Comparison of ENCODE assay signal across 38 mouse cellular contexts in the genomic region with DNA sequence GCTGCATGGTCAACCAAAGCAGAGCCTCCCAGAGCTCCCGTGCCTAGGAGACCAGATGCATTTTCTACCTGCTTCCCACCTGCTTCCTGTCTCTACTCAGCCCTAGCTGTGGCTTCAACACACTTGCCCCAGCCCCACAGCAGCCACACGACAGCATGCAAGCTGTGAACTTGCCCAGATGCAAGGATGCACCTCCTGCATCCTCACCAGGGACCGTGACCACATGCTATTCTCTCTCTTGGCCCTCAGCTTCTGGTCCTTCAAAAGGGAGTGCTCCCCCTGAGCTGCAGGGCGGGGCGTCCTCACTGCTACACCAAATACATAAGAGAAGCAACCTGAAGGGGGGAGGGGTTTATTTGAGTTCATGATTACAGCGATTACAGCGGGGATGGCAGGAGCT. TPM values are rescaled to one million over a fixed set of nuclear protein-coding genes. Genes with fewer than 3 reads are reported as not detected.
DNase-seq lines count a peak whose midpoint lies in the region; ATAC-seq lines count a peak whose summit lies in the region.
"Had no signal": no experiment of that assay in that cellular context is flagged by ENCODE, and none has a peak within 500 bp of the region (broad histone marks: within the 10 kb centered on the region; RNA-seq: fewer than 3 reads in every experiment).

No protein-coding gene starts in this region.

- H3K9me3 ChIP-seq in stomach, embryonic 16.5 days (replicated peaks; ENCODE audit: control insufficient read depth, low read length): no peaks in the 10 kb centered on the region
- H3K9me3 ChIP-seq: embryonic facial prominence, embryonic 10.5 days; embryonic facial prominence, embryonic 15.5 days; forebrain, embryonic 12.5 days; heart, embryonic 12.5 days; hindbrain, embryonic 10.5 days; liver, embryonic 12.5 days; neural tube, embryonic 12.5 days had no signal

- H3K9ac ChIP-seq in stomach, embryonic 16.5 days (ENCODE audit: low read length): no peak overlapping the region
- H3K9ac ChIP-seq: embryonic facial prominence, embryonic 15.5 days; forebrain, embryonic 12.5 days; heart, embryonic 12.5 days; liver, embryonic 12.5 days; liver, postnatal 0 days; neural tube, embryonic 12.5 days had no signal

- DNase-seq in CD4-positive, CD25-positive, alpha-beta regulatory T cell, adult 2 months (ENCODE audit: low read depth, low spot score): peak; percentile 58
- peak; percentile 58 for DNase-seq in thymus, postnatal 14 days
- no peak for DNase-seq in heart, postnatal 25 days (ENCODE audit: low spot score)
- DNase-seq in heart, postnatal 14 days: no peak
- no peak for DNase-seq in cerebellum, postnatal 36 days
- DNase-seq: adrenal gland, postnatal 14 days; cerebellum, adult 11-12 months; cerebellum, adult 9-11 months; heart, adult 2 months; kidney, adult 9 months; kidney, postnatal 10 days; left cerebral cortex, postnatal 4 days; liver, postnatal 0 days; lung, postnatal 36 days had no signal

- H3K36me3 ChIP-seq in stomach, embryonic 16.5 days (ENCODE audit: control insufficient read depth, insufficient read depth, low read length): no peaks in the 10 kb centered on the region
- H3K36me3 ChIP-seq: embryonic facial prominence, embryonic 10.5 days; embryonic facial prominence, embryonic 15.5 days; forebrain, embryonic 12.5 days; heart, embryonic 12.5 days; hindbrain, embryonic 10.5 days; liver, embryonic 12.5 days; neural tube, embryonic 12.5 days had no signal

- no peak overlapping the region for H3K4me2 ChIP-seq in stomach, embryonic 16.5 days (ENCODE audit: low read depth, low read length)
- H3K4me2 ChIP-seq: embryonic facial prominence, embryonic 15.5 days; forebrain, embryonic 12.5 days; heart, embryonic 12.5 days; liver, embryonic 12.5 days; midbrain, embryonic 11.5 days; neural tube, embryonic 12.5 days had no signal

- H3K27ac ChIP-seq in stomach, embryonic 16.5 days (ENCODE audit: low read length): 0 out of 2 replicates have a peak overlapping the region, but pooled peaks have one; percentile 2
- H3K27ac ChIP-seq: embryonic facial prominence, embryonic 10.5 days; embryonic facial prominence, embryonic 15.5 days; forebrain, embryonic 12.5 days; heart, adult 2 months; hindbrain, embryonic 10.5 days; hindbrain, postnatal 0 days; liver, embryonic 12.5 days; neural tube, embryonic 12.5 days had no signal

- H3K27me3 ChIP-seq in stomach, embryonic 16.5 days (ENCODE audit: control insufficient read depth, insufficient read depth, low read length): peaks cover 28% of the 10 kb centered on the region
- H3K27me3 ChIP-seq: Patski had no signal

- H3K4me1 ChIP-seq in stomach, embryonic 16.5 days (ENCODE audit: control insufficient read depth, insufficient read depth, low read length): peaks cover 12% of the 10 kb centered on the region; the same call in 1 of the 2 replicates
- H3K4me1 ChIP-seq: liver, embryonic 12.5 days had no signal

- peak; percentile 10 for ATAC-seq in activated CD4-positive, CD25-positive, alpha-beta regulatory T cell, adult 4 months
- ATAC-seq in stomach, embryonic 16.5 days (ENCODE audit: insufficient read depth, low FRiP score): no peak
- ATAC-seq: hindbrain, postnatal 0 days; intestine, postnatal 0 days; liver, embryonic 12.5 days; liver, postnatal 0 days; midbrain, embryonic 16.5 days; Patski had no signal

- intact Hi-C loops in heart, postnatal 25 days (cut with DNase I): no loop called here
- intact Hi-C loops in heart, postnatal 14 days (cut with DNase I): no loop called here

- H3K4me3 ChIP-seq in stomach, embryonic 16.5 days (replicated peaks; ENCODE audit: low read length): no peak overlapping the region
- H3K4me3 ChIP-seq: embryonic facial prominence, embryonic 10.5 days; embryonic facial prominence, embryonic 15.5 days; forebrain, embryonic 12.5 days; heart, adult 2 months; heart, embryonic 12.5 days; hindbrain, embryonic 10.5 days; liver, embryonic 12.5 days; neural tube, embryonic 12.5 days had no signal

- 24% methylated on average over 7 of the region's 7 CpGs for WGBS in stomach, embryonic 16.5 days

RNA-seq across cellular contexts. Expression of gene AL607142.1, which starts 27.8 kb away (rescaled TPM):
- polyA plus RNA-seq in activated CD4-positive, CD25-positive, alpha-beta regulatory T cell, adult 4 months (2017; shearing (Covaris generic)): not detected
- not detected in 2 replicates for polyA plus RNA-seq in stomach, embryonic 16.5 days (2015; fragmentation: Nextera tagmentation; extraction: Ambion mirVana)
- total RNA-seq in heart, postnatal 25 days (2021): not detected
- total RNA-seq in heart, postnatal 14 days (2021): not detected
- total RNA-seq: adrenal gland, postnatal 14 days; gastrocnemius, adult 18-20 months; gastrocnemius, postnatal 4 days; heart, adult 2 months; hindbrain, postnatal 0 days; layer of hippocampus, postnatal 10 days; left cerebral cortex, adult 18-20 months; left cerebral cortex, postnatal 4 days; megakaryocyte, adult 5-6 weeks; MEL had no signal
- polyA plus RNA-seq: cortical plate, adult 2 months; embryonic facial prominence, embryonic 10.5 days; embryonic facial prominence, embryonic 15.5 days; forebrain, embryonic 12.5 days; heart, adult 2 months; heart, embryonic 12.5 days; heart, postnatal 0 days; hindbrain, embryonic 10.5 days; hindbrain, postnatal 0 days; intestine, postnatal 0 days; limb, embryonic 14.5 days; liver, embryonic 12.5 days; liver, postnatal 0 days; lung, embryonic 16.5 days; midbrain, embryonic 11.5 days; midbrain, embryonic 16.5 days; neural tube, embryonic 12.5 days; Patski had no signal

Comparison
In these comparisons a context has a peak if more than half of its experiments do, and no peak if none do; other contexts are left out.
1. DNase-seq: peak in CD4-positive, CD25-positive, alpha-beta regulatory T cell, adult 2 months (single experiment) and thymus, postnatal 14 days (single experiment); none in heart, postnatal 25 days (single experiment), heart, postnatal 14 days (0 of 2) and cerebellum, postnatal 36 days (0 of 2).